Mouse (Mus musculus): Measurements from ENCODE around the gene Nkpd1. TPM values are rescaled to one million over a fixed set of nuclear protein-coding genes. Genes with fewer than 3 reads are reported as not detected.

Nkpd1 gene
- polyA plus RNA-seq, 1 experiment from 2014 or later = 0.11 TPM

DNA sequence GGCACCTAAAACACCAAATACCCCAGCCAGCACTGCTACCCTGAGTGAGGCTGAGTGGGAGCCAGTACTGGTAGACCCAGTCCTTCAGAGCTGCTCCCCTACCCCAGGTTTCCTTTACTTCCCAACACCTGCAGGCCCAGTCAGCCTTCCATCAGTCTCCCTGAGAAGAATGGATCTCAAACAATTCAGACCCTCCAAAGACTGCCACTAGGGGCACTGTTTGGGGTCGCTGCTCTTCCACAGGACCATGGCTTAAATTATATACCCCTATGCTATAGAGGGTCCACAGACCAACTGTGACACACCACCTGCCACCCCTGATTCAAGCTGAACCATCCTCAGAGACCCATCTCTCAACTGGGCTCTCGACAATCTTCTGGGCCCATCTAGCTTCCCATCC is 41.3 kb downstream of the Nkpd1 start:
- no peak for ATAC-seq (replicated peaks; ENCODE audit: low FRiP score)

DNA sequence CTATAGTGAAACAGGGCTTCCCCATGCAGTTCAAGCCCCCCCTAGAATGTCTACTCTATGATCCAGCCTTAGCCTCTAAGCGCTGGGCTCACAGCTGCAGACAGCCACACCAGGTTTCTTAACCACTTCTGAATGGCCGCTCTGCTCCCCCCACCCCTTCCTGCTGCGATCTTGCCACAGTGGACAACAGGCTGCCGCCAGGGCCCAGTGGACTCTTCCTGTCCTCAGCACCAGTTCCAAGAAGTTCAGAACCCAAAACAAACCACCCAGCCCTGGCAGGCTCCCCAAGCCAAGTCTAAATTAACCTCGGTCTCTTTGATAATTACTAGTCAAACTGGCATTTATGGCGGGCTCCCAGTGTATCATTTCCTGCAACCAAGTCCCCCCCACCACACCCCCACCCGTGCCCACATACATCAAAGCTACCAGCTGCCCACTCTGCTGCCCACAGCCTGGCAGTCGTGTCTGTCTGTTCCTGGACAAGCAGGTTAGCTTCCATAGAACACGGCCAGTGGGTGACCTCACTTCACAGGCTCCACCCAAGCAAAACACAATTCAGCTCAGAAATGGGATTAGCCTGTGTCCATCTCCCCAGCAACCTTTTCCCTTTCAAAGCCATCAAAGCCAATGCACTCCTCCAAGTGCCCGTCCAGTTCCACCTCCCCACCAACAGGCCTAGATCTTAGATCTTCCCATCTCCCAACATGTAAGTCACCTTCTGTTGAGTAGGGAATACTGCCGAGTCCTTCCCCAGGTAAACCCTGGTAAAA is 43.0 kb downstream of the Nkpd1 start:
- WGBS = 29% methylated on average over 11 of the region's 11 CpGs
- Histone ChIP-seq H3K27me3 (ENCODE audit: control insufficient read depth, insufficient read depth, low read length) (no peaks in the 10 kb centered on the region), H3K4me3 (ENCODE audit: low read depth, low read length) (peak overlapping the region; percentile 97), H3K4me1 (replicated peaks; ENCODE audit: control insufficient read depth, insufficient read depth, low read length) (peaks cover 14% of the 10 kb centered on the region), H3K4me2 (ENCODE audit: low read depth, low read length, severe bottlenecking) (peak overlapping the region; percentile 99), H3K36me3 (ENCODE audit: control insufficient read depth, insufficient read depth, low read length) (peaks cover 11% of the 10 kb centered on the region; the same call in 1 of the 2 replicates), H3K9me3 (ENCODE audit: control insufficient read depth, low read length) (no peaks in the 10 kb centered on the region; the same call in 1 of the 2 replicates), H3K27ac (ENCODE audit: low read depth, low read length) (no peak overlapping the region), H3K9ac (ENCODE audit: low read length) (peak overlapping the region; percentile 93)
- ATAC-seq (replicated peaks; ENCODE audit: low FRiP score) (no peak), DNase-seq (ENCODE audit: low spot score) (no peak)

More for the DNA sequence above, 41.3 kb downstream of the Nkpd1 start:
- H3K9ac ChIP-seq (ENCODE audit: low read length) = no peak overlapping the region
- no peak overlapping the region for H3K4me2 ChIP-seq (ENCODE audit: low read depth, low read length, severe bottlenecking)
- no peak for DNase-seq (ENCODE audit: low spot score)
- no peaks in the 10 kb centered on the region for H3K27me3 ChIP-seq (ENCODE audit: control insufficient read depth, insufficient read depth, low read length)
- H3K27ac ChIP-seq (ENCODE audit: low read depth, low read length) = no peak overlapping the region
- no peak overlapping the region for H3K4me3 ChIP-seq (ENCODE audit: low read depth, low read length)
- H3K9me3 ChIP-seq (ENCODE audit: control insufficient read depth, low read length) = no peaks in the 10 kb centered on the region
- WGBS = 37% methylated on average over 2 of the region's 2 CpGs
- peaks cover 14% of the 10 kb centered on the region for H3K4me1 ChIP-seq (replicated peaks; ENCODE audit: control insufficient read depth, insufficient read depth, low read length)
- no peaks in the 10 kb centered on the region for H3K36me3 ChIP-seq (ENCODE audit: control insufficient read depth, insufficient read depth, low read length)

DNA sequence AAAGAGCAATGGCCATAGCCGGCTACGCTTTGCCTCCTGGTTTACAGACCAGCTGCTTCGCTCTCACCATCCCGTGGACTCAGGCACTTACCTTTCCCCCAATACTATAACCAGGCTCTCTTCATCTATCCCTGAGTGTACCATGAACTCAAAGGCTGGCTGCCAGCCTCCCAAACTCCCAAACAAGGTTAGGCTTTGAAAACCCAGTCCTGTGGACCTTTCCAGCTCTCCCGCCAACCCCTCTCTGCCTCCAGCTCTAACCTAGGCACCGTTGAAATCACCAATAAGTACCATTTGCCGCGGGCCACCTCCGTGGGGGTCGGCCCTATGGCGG is 43.8 kb downstream of the Nkpd1 start:
- peak overlapping the region; percentile 93 for H3K9ac ChIP-seq (ENCODE audit: low read length)
- no peaks in the 10 kb centered on the region for H3K27me3 ChIP-seq (ENCODE audit: control insufficient read depth, insufficient read depth, low read length)
- peak overlapping the region; percentile 86; the same call in 1 of the 2 replicates for H3K27ac ChIP-seq (ENCODE audit: low read depth, low read length)
- H3K36me3 ChIP-seq (ENCODE audit: control insufficient read depth, insufficient read depth, low read length) = peaks cover 11% of the 10 kb centered on the region; the same call in 1 of the 2 replicates
- DNase-seq (ENCODE audit: low spot score) (no peak), ATAC-seq (replicated peaks; ENCODE audit: low FRiP score) (no peak)
- H3K4me1 ChIP-seq (replicated peaks; ENCODE audit: control insufficient read depth, insufficient read depth, low read length) = peaks cover 14% of the 10 kb centered on the region
- peak overlapping the region; percentile 99 for H3K4me2 ChIP-seq (ENCODE audit: low read depth, low read length, severe bottlenecking)
- peak overlapping the region; percentile 97 for H3K4me3 ChIP-seq (ENCODE audit: low read depth, low read length)
- H3K9me3 ChIP-seq (ENCODE audit: control insufficient read depth, low read length) = no peaks in the 10 kb centered on the region; the same call in 1 of the 2 replicates
- 1% methylated on average over 11 of the region's 11 CpGs for WGBS

DNA sequence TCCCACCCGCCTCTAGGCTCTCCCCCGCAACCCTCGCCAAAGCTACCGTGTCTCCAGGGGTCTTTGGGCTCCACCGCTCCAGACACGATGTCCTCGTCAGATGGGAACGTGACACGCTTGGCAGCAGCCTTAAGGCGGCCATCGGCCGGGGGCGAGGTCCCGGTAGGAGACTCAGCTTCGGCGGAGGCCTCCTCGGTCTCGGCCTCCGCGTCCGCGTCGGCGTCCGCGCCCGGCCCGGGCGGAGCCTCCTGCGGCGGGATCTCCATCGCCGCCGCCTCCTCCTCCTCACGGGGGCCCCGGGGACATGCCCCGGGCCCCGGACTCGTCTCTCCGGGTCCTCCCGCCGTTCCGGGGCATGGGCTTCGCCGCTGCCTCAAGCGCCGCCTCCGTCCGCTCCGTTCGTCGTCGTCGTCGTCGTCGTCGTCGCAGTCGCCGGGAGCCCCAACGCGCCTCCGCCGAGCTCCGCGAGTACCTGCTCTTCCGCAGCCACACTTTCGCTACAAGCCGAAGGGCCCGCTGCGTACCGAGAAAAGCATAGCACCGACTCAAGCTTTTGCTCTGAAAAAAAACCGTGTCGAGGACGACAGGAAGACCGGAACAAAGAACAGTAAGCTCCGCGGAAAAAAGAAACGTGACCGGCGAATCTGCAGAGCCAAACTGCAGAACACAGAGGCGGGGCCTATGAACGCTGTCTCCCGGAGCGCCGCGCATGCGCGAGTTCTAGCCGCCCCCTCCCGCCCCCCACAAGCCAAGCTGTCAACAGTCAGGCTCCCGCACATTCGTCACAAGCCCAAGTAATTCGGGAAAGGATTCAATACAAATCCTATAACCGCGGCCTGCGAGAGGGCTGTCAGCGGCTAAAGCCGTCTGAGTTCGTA is 44.4 kb downstream of the Nkpd1 start:
- H3K4me3 ChIP-seq (ENCODE audit: low read depth, low read length) = peak overlapping the region; percentile 97
- H3K9me3 ChIP-seq (ENCODE audit: control insufficient read depth, low read length) = no peaks in the 10 kb centered on the region; the same call in 1 of the 2 replicates
- under 1% methylated on average over 94 of the region's 102 CpGs for WGBS
- peaks cover 11% of the 10 kb centered on the region; the same call in 1 of the 2 replicates for H3K36me3 ChIP-seq (ENCODE audit: control insufficient read depth, insufficient read depth, low read length)
- H3K4me1 ChIP-seq (replicated peaks; ENCODE audit: control insufficient read depth, insufficient read depth, low read length) = peaks cover 14% of the 10 kb centered on the region
- no peaks in the 10 kb centered on the region for H3K27me3 ChIP-seq (ENCODE audit: control insufficient read depth, insufficient read depth, low read length)
- peak; percentile 98 for DNase-seq (ENCODE audit: low spot score)
- peak overlapping the region; percentile 86 for H3K27ac ChIP-seq (ENCODE audit: low read depth, low read length)
- H3K9ac ChIP-seq (ENCODE audit: low read length) = peak overlapping the region; percentile 93
- H3K4me2 ChIP-seq (ENCODE audit: low read depth, low read length, severe bottlenecking) = peak overlapping the region; percentile 99
- ATAC-seq (replicated peaks; ENCODE audit: low FRiP score) = peak; percentile 85

DNA sequence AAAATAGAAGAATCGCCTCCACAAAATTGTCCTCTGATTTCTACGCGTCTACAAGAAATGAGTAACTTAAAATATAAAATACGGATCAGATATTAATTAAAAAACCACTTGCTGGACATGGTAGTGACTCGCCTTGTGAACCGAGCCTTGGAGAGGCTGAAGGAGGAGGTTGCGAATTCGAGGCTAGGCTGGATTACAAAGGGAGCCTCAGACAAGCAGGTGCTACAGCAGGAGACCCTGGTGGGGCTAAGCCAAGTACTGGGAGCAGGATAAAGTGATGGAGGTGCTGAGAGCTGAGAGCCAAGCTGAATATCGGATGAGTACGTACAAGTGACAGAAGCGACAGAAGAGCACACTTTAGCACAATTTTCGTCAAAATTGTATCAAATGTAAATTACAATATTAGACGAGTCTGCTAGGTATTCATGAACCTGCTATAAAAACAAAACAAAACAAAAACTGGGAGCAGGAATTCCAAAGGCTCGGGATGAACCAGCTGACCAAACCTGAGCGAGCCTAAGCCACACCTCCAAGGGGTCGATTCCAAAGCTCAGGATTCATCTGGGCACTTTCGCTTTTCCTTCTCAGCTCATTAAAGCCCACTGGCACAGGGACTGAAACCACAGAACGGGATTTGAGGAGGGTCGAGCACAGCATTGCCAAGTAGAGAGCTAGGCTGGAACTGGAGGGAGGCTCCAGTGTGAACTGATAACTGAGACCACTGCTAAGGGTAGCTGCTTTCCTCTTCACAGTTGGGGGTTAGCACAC is 45.2 kb downstream of the Nkpd1 start, which contains the start of gene Ppp1r37:
Gene Ppp1r37 (minus strand): TSS at position 434 of the 768 bp plus-strand sequence.
- Histone ChIP-seq H3K4me3 (ENCODE audit: low read depth, low read length) (peak within 1 kb of the TSS; percentile 97), H3K9ac (ENCODE audit: low read length) (peak within 1 kb of the TSS; percentile 93), H3K36me3 (ENCODE audit: control insufficient read depth, insufficient read depth, low read length) (peaks cover 11% of the 10 kb centered on the region; the same call in 1 of the 2 replicates), H3K4me2 (ENCODE audit: low read depth, low read length, severe bottlenecking) (peak within 1 kb of the TSS; percentile 99), H3K27me3 (ENCODE audit: control insufficient read depth, insufficient read depth, low read length) (no peaks in the 10 kb centered on the region), H3K4me1 (replicated peaks; ENCODE audit: control insufficient read depth, insufficient read depth, low read length) (peaks cover 14% of the 10 kb centered on the region), H3K9me3 (ENCODE audit: control insufficient read depth, low read length) (no peaks in the 10 kb centered on the region; the same call in 1 of the 2 replicates), H3K27ac (ENCODE audit: low read depth, low read length) (peak within 1 kb of the TSS; percentile 86)
- 1% methylated on average over 19 of the region's 19 CpGs for WGBS
- ATAC-seq (replicated peaks; ENCODE audit: low FRiP score) = peak; percentile 44; the same call in 1 of the 2 replicates
- no peak for DNase-seq (ENCODE audit: low spot score)

DNA sequence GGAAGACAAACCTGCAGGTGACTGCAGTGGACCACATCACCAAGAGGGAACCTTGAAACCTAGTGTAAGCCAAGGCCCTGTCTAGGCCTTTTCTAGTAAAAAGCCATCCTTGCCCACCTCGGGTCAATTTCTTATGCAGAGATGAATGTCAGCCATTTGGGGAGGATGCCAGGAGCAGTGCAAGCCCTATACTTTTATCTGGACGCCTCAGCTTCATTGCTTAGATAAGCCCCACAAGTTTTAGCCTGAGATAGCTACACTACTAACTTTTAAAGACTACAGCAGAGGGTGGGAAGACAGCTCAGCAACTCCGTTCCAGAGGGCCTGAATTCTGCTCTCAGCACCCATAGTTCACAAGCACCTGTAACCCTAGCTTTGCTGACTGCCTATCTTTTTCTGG is 46.2 kb downstream of the Nkpd1 start:
- H3K9me3 ChIP-seq (ENCODE audit: control insufficient read depth, low read length) = no peaks in the 10 kb centered on the region; the same call in 1 of the 2 replicates
- no peak overlapping the region for H3K9ac ChIP-seq (ENCODE audit: low read length)
- WGBS = 84% methylated on average over 3 of the region's 3 CpGs
- no peak overlapping the region for H3K27ac ChIP-seq (ENCODE audit: low read depth, low read length)
- H3K36me3 ChIP-seq (ENCODE audit: control insufficient read depth, insufficient read depth, low read length) = peaks cover 11% of the 10 kb centered on the region; the same call in 1 of the 2 replicates
- H3K4me2 ChIP-seq (ENCODE audit: low read depth, low read length, severe bottlenecking) = no peak overlapping the region
- H3K4me1 ChIP-seq (replicated peaks; ENCODE audit: control insufficient read depth, insufficient read depth, low read length) = peaks cover 13% of the 10 kb centered on the region
- no peak overlapping the region for H3K4me3 ChIP-seq (ENCODE audit: low read depth, low read length)
- DNase-seq (ENCODE audit: low spot score) (no peak), ATAC-seq (replicated peaks; ENCODE audit: low FRiP score) (no peak)
- no peaks in the 10 kb centered on the region for H3K27me3 ChIP-seq (ENCODE audit: control insufficient read depth, insufficient read depth, low read length)

DNA sequence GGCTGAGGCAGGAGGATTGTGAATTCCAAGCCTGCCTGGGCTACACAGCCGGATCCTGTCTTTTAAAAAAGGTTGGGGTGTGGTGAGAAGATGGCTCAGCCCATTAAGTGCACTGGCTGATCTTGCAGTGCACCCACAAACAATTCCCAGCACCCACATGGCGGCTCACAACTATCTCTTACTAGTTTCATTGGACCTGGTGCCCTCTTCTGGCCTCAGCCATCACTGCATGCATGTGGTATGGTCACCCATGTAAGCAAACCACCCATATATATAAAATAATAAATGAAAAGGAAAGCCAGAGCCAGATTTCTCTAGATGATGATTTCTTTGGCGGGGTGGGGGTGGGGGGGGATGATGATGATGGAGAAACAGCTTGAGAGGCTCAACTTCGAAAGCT is 46.8 kb downstream of the Nkpd1 start:
- 86% methylated on average over 4 of the region's 4 CpGs for WGBS
- no peak overlapping the region for H3K4me3 ChIP-seq (ENCODE audit: low read depth, low read length)

DNA sequence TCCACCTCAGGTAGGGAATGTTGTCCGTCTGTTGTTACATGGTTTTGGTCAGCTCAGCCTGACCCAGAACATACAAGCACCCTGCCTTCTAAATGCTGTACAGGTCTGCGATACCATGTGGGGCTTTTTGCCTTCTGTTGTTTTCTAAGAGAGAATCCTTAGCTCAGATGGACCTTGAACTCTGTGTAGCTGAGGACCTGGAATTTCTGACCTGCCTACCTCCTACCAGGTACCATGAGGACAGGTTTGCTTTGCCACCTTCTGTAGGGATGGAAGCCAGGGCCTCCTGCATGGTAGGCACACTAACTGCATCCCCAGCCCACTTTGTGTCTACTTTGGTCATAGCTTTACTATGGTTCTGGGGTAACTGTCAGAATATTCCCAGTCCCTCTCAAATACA is 48.2 kb downstream of the Nkpd1 start:
- no peak for ATAC-seq (replicated peaks; ENCODE audit: low FRiP score)

More for the DNA sequence above, 46.8 kb downstream of the Nkpd1 start:
- DNase-seq (ENCODE audit: low spot score) (no peak), ATAC-seq (replicated peaks; ENCODE audit: low FRiP score) (no peak)
- Histone ChIP-seq H3K4me2 (ENCODE audit: low read depth, low read length, severe bottlenecking) (no peak overlapping the region), H3K9me3 (ENCODE audit: control insufficient read depth, low read length) (no peaks in the 10 kb centered on the region; the same call in 1 of the 2 replicates), H3K9ac (ENCODE audit: low read length) (no peak overlapping the region), H3K27ac (ENCODE audit: low read depth, low read length) (no peak overlapping the region), H3K4me1 (replicated peaks; ENCODE audit: control insufficient read depth, insufficient read depth, low read length) (peaks cover 12% of the 10 kb centered on the region), H3K27me3 (ENCODE audit: control insufficient read depth, insufficient read depth, low read length) (no peaks in the 10 kb centered on the region), H3K36me3 (ENCODE audit: control insufficient read depth, insufficient read depth, low read length) (peaks cover 11% of the 10 kb centered on the region; the same call in 1 of the 2 replicates)

More for the DNA sequence above, 48.2 kb downstream of the Nkpd1 start:
- 88% methylated on average over 2 of the region's 2 CpGs for WGBS
- peaks cover 11% of the 10 kb centered on the region; the same call in 1 of the 2 replicates for H3K36me3 ChIP-seq (ENCODE audit: control insufficient read depth, insufficient read depth, low read length)
- DNase-seq (ENCODE audit: low spot score) = no peak
- H3K4me2 ChIP-seq (ENCODE audit: low read depth, low read length, severe bottlenecking) = no peak overlapping the region
- H3K4me1 ChIP-seq (replicated peaks; ENCODE audit: control insufficient read depth, insufficient read depth, low read length) = peaks cover 4% of the 10 kb centered on the region; the same call in 1 of the 2 replicates
- H3K4me3 ChIP-seq (ENCODE audit: low read depth, low read length) = no peak overlapping the region
- H3K27ac ChIP-seq (ENCODE audit: low read depth, low read length) = no peak overlapping the region
- H3K9ac ChIP-seq (ENCODE audit: low read length) = no peak overlapping the region
- no peaks in the 10 kb centered on the region for H3K27me3 ChIP-seq (ENCODE audit: control insufficient read depth, insufficient read depth, low read length)
- H3K9me3 ChIP-seq (ENCODE audit: control insufficient read depth, low read length) = no peaks in the 10 kb centered on the region; the same call in 1 of the 2 replicates
